Mouse (Mus musculus) lung, adult 18-20 months (tissue): Measurements from ENCODE around the gene Wfdc9.

Experiments used
- DNase-seq, 2 experiments: peaks; one replicate each; pipeline ENCODE4 v3.0.0; 2022; ENCODE audit warnings: mixed read lengths in 2 of 2

Wfdc9 gene

DNA sequence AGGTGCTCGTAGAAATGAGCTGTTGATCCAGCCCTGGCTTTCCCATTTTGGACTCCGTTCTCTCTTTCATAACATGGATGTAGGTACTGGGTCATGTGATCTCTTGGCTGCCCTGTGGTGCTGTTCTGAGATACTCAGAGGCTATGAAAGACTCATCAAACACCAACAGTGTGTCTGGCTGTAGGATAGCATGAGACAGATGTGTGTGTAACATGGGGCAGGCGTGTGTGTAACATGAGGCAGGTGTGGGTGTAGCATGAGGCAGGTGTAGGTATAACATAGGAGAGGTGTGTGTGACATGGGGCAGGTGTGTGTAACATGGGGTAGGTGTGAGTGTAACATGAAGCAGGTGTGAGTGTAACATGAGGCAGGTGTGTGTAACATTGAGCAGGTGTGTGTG is 41.0 kb downstream of the Wfdc9 start:
- no peak for DNase-seq

GRCm38 (mm10) chr2:164613471-164613870 is 42.9 kb downstream of the Wfdc9 start, which contains the start of the genes Wfdc6b and Wfdc8:
Wfdc6b (plus strand) TSS chr2:164613522.
Wfdc8 (minus strand) TSS chr2:164613626.
- DNase-seq = peak; percentile 44 to 60

DNA sequence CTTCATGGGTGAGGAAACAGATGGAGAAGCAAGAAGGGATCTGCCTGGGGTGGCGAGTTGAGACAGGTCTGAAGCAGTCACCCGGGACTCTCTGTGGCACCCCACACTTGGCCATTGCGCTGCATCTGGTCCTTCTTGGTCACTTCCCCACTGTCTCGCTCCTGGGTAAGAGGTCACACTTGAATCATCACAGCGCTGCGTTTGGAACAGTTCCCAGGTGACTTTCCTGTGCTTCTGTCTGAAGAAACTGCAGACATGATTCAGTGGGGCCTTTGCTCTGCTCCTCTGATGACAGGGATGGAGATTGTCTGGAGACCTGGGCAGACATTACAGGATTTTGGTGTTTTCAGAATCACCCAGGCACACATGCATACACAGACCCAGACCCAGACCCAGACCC is 47.6 kb downstream of the Wfdc9 start:
- no peak for DNase-seq

DNA sequence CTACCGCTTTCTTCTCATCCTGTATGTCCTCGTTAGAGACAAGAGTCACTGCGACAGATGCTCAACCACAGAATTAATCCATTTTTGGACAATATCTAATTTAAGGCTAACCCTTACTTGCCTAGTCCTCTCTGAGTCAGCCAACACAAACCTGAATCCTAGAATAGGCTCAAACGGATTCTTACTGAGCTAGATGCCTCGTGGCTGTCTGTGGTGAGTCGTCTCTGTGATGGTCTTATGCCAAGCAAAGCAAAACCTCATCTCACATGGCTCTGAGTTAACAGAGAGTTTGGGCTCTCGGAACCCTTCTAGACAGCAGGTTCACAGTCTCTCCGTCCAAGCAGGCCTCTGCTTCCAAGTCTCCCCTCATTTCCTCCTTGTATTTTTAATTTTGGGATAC is 52.0 kb downstream of the Wfdc9 start:
- no peak for DNase-seq

DNA sequence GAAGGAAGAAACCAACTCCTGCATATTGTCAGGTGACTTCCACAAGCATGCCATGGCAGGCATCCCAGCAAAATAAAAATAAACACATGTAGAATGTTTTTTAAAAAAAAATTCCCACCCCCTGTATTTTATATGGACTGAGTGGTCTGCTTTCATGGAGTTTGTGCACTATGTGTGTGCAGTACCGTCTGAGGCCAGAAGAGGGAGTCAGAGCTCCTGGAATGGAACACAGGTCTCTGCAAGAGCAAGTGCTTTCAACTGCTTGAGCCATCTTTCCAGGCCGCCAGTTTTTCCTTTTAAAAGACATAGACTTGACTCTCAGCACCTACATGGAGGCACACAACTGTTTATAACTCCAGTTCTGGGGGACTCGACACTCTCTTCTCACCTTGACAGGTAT is 52.9 kb downstream of the Wfdc9 start:
- DNase-seq = no peak

DNA sequence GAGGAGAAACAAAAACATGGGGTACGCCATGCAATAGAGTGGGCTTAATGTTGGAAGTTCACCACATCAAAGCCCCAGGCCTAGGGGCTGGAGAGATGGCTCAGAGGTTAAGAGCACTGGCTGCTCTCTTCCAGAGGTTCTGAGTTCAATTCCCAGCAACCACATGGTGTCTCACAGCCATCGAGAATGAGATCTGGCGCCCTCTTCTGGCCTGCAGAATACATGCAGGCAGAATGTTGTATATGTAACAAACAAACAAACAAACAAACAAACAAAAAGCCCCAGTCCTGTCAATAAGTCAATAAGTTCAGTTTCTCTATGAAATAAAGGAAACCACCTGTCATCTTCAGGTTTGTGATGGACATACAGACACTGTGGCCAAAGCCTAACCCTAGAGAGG is 56.2 kb downstream of the Wfdc9 start:
- DNase-seq = no peak
